Mouse (Mus musculus) small intestine, adult 2 months (tissue): ENCODE results near the gene Anapc15-ps. TPM values are rescaled to one million over a fixed set of nuclear protein-coding genes. Genes with fewer than 3 reads are reported as not detected.

Experiments used
- H3K27ac ChIP-seq: fragments of 200-500 bp; 2 replicates; pipeline ENCODE4 v1.5.1; 2012; ENCODE audit warnings: low read depth, low read length, control low read depth, inconsistent platforms; ENCODE audit not compliant: insufficient read depth
- H3K27me3 ChIP-seq: fragments of 200-500 bp; 2 replicates; pipeline ENCODE4 v1.6.1; 2012; ENCODE audit warnings: mild to moderate bottlenecking, moderate library complexity, low read length, inconsistent platforms; ENCODE audit not compliant: control insufficient read depth, insufficient read depth
- H3K36me3 ChIP-seq: fragments of 200-500 bp; 2 replicates; pipeline ENCODE4 v1.6.1; 2012; ENCODE audit warnings: mild to moderate bottlenecking, low read length, control low read depth, inconsistent platforms; ENCODE audit not compliant: control insufficient read depth, insufficient read depth
- H3K4me1 ChIP-seq: fragments of 200-500 bp; 2 replicates; pipeline ENCODE4 v1.6.1; 2012; ENCODE audit warnings: low read length, inconsistent platforms, mixed read lengths; ENCODE audit not compliant: control insufficient read depth, insufficient read depth, insufficient read length
- H3K4me3 ChIP-seq: fragments of 200-500 bp; 2 replicates; pipeline ENCODE4 v1.5.1; 2012; ENCODE audit warnings: low read depth, mild to moderate bottlenecking, control low read depth, inconsistent platforms, low read length, moderate library complexity
- CTCF ChIP-seq: fragments of 200-500 bp; IDR thresholded peaks from 2 replicates; pipeline ENCODE4 v1.5.1; 2012; ENCODE audit warnings: low read depth, mild to moderate bottlenecking, control low read depth, inconsistent platforms, low read length, moderate library complexity, mixed read lengths; ENCODE audit not compliant: insufficient replicate concordance, insufficient read length; ENCODE audit errors: extremely low read depth
- POLR2A ChIP-seq: fragments of 200-500 bp; IDR thresholded peaks from 2 replicates; pipeline ENCODE4 v1.6.1; 2012; ENCODE audit warnings: low read depth, mild to moderate bottlenecking, control low read depth, inconsistent platforms, low read length, moderate library complexity
- WGBS: fragments of 180-500 bp; shearing (Covaris S2); methylation state at CpG from one replicate; pipeline ENCODE4 v1.1.7; 2018; 5-methylcytosine and 5-hydroxymethylcytosine counted together
- polyA plus RNA-seq: library from polyadenylated mRNA; depleted of rRNA; stranded (reverse); fragments of >200 nt; gene quantifications from 2 replicates; pipeline ENCODE4 v1.2.3, GENCODE M21; 2012

The Anapc15-ps gene
- polyA plus RNA-seq, 1 experiment, result not detected

DNA sequence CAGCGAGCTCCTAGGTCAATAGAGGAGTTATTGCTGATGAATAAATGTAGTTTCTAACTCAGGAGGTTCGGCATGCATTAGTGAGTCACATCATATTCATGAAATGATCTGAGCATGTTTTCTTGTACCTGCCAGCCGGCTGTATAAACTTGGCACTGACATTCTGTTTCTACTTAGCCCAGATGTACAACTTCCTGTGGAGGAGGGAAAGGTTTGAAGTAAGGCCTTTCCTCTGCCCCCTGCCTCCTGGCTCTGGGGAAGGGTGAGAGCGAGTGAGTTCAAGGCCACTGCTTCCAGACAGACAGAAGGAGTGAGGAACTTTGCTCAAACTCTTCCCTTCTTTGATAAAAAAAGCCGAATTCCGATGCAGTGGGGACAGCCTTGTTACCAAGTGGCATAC lies 39.0 kb upstream of the Anapc15-ps start:
- Histone ChIP-seq H3K4me3 (no peak overlapping the region), H3K27ac (no peak overlapping the region), H3K4me1 (no peaks in the 10 kb centered on the region; the same call in 1 of the 2 replicates), H3K36me3 (no peaks in the 10 kb centered on the region), H3K27me3 (no peaks in the 10 kb centered on the region)
- WGBS, result 21% methylated on average over 6 of the region's 6 CpGs
- no peak for TF ChIP-seq CTCF
- no peak for TF ChIP-seq POLR2A

DNA sequence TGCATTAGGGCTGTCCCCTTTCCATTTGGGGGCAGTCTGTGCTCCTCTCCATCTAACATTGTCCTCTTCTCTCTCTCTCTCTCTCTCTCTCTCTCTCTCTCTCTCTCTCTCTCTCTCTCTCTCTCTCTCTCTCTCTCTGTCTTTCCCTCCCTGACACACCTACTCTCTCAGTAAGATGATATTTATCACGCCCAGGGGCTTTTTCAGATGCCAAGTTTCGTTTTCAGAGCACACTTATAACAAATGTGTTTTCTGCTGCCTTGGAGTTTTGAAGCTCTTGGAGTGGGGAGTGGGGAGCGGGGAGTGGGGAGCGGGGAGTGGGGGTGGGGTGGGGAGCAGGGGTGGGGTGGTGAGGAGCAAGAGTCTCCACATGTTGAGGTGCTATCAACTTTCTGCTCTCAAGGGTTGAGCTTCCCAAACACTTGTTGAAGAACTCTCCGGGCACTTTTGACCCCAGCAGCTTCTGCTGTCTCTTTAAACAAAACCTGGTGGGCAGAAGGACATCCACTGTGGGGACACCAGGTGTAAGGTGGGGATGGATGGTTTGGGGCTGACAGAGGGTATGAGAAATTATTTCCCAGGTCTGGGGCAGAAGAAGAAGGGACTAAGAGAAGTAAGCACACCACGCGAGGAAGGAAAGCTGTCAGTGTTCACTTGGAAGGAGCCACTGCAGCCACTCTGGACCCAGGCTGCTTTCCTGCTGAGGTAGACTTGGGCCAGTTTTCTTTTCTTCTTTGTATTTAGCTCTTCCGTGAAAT lies 36.8 kb upstream of the Anapc15-ps start:
- TF ChIP-seq CTCF, result no peak
- no peak for TF ChIP-seq POLR2A
- WGBS, result 62% methylated on average over 8 of the region's 8 CpGs
- H3K36me3 ChIP-seq, result no peaks in the 10 kb centered on the region
- H3K4me1 ChIP-seq, result no peaks in the 10 kb centered on the region; the same call in 1 of the 2 replicates
- no peaks in the 10 kb centered on the region for H3K27me3 ChIP-seq
- no peak overlapping the region for H3K27ac ChIP-seq
- no peak overlapping the region for H3K4me3 ChIP-seq

DNA sequence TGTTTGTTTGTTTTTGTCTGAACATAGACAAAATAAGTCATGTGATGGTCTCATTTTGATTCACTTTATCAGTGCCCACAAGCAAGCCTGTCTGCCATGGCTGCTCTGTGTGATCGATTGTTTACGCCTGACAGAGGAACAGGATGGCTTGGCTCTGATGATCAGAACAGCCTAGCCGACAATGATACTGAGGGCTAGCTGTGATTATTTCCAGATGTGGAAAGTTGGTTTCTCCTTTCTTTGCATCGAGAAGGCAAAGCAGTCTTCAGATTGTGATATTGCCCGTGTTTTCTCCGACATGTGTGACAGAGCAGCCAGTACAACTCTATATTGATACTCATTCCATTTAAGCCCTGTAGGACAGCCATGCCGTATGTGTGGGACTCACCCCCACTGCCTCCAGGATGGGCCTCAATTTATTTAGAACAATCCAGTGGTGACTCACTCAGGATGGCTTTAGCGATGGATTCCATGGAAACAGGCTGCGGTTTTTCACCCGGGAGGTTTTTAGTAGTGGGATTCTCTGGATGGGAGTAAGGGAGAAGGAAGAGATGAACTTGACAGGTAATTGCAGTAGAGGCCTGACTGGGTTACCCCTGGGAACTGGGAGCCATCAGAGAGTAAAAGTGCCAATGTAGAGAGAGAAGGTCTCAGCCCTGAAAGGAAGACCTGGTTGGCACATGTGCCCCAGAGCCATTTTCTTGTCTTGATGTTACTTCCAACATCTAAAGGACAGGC lies 36.1 kb upstream of the Anapc15-ps start:
- Histone ChIP-seq H3K36me3 (no peaks in the 10 kb centered on the region), H3K4me3 (no peak overlapping the region), H3K4me1 (no peaks in the 10 kb centered on the region; the same call in 1 of the 2 replicates), H3K27ac (no peak overlapping the region), H3K27me3 (no peaks in the 10 kb centered on the region)
- TF ChIP-seq POLR2A (no peak), CTCF (no peak)
- 85% methylated on average over 10 of the region's 10 CpGs for WGBS

DNA sequence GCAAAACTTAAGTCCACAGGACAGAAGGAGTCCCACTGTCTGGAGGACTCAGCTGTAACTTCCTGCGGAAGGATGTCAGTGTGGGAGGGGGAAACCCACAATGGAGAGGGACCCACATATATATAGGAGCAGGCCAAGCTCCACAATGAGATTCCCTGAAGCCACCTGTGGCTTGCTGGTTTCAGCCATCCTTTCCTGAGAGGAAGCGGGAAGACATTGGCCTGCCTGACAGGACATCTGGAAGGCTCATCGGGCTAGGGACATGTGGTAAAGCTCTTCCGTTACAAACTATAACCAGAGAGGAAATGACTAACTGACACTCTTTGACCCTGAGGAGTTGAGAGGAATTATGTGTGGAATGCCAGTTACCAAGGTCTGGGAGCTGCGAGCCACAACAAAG lies 34.8 kb upstream of the Anapc15-ps start:
- no peaks in the 10 kb centered on the region for H3K36me3 ChIP-seq
- H3K27ac ChIP-seq, result no peak overlapping the region
- no peaks in the 10 kb centered on the region for H3K27me3 ChIP-seq
- H3K4me3 ChIP-seq, result no peak overlapping the region
- 75% methylated on average over 5 of the region's 5 CpGs for WGBS
- no peak for TF ChIP-seq POLR2A
- no peak for TF ChIP-seq CTCF
- no peaks in the 10 kb centered on the region; the same call in 1 of the 2 replicates for H3K4me1 ChIP-seq

DNA sequence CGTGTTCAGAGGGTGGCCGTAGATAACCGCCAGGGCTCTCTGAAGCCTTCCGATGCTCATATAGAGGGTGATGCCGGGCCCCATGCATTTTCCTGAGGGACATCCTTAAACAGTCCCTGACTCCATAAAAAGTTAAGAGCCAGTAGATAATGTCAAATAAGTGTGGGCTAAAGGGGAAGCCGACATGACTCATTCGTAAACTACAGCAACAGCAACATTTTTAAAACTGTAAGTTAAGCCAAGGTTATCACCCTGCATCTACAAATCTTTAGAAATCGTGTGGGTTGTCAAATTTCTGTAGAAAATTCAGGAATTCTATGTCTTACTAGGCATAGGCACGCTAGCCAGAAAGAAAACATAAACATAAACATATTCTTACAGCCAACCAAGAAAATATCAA lies 33.6 kb upstream of the Anapc15-ps start:
- H3K27me3 ChIP-seq, result no peaks in the 10 kb centered on the region
- TF ChIP-seq POLR2A (no peak), CTCF (no peak)
- no peak overlapping the region for H3K27ac ChIP-seq
- WGBS, result 88% methylated on average over 9 of the region's 9 CpGs
- H3K4me3 ChIP-seq, result no peak overlapping the region
- H3K4me1 ChIP-seq, result no peaks in the 10 kb centered on the region
- H3K36me3 ChIP-seq, result no peaks in the 10 kb centered on the region

DNA sequence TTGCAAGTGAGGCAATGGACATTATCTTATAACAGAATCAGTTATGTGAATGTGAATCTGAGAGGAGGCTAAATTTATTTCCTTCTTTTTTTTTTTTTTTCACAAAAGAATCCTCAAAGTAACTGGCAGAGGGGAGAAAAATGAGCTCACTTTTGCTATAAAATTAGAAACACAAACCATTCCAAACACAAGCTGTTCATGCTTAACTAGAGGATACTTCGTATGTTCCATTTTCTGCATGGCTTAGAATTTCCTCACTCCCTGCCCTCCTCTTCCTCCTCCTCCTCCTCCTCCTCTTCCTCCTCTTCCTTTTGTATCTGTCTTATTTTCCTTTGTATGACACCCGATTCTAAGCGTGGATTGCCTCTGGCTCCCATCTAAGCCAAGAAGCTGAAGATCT lies 32.5 kb upstream of the Anapc15-ps start:
- 82% methylated on average over 3 of the region's 3 CpGs for WGBS
- TF ChIP-seq POLR2A (no peak), CTCF (no peak)
- no peak overlapping the region for H3K27ac ChIP-seq
- H3K4me1 ChIP-seq, result no peaks in the 10 kb centered on the region
- no peaks in the 10 kb centered on the region for H3K36me3 ChIP-seq
- H3K27me3 ChIP-seq, result no peaks in the 10 kb centered on the region
- H3K4me3 ChIP-seq, result no peak overlapping the region

DNA sequence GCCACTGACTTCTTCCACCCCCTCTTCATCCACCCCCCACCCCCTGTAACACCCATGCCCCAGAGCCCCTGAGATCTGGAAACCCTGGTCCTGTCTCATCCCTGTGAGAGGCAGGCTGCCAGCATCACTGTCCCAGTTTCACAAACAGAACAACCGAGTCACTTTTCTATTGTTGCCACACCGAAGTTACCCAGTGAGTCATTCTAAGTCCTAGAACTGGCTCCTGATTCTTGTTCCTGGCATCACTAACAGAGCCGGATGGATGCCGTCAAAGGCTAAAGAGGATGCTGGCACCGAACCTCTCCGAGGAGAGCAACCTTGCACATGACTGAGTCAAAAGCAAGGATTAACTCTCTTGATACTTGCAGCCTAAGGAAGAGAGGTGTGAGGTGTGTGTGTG lies 31.6 kb upstream of the Anapc15-ps start:
- TF ChIP-seq CTCF (no peak), POLR2A (no peak)
- Histone ChIP-seq H3K4me1 (no peaks in the 10 kb centered on the region), H3K27me3 (no peaks in the 10 kb centered on the region), H3K27ac (no peak overlapping the region), H3K36me3 (no peaks in the 10 kb centered on the region), H3K4me3 (no peak overlapping the region)
- WGBS, result 81% methylated on average over 6 of the region's 6 CpGs
